ENCODE assay signal across 16 mouse cellular contexts in the genomic region with DNA sequence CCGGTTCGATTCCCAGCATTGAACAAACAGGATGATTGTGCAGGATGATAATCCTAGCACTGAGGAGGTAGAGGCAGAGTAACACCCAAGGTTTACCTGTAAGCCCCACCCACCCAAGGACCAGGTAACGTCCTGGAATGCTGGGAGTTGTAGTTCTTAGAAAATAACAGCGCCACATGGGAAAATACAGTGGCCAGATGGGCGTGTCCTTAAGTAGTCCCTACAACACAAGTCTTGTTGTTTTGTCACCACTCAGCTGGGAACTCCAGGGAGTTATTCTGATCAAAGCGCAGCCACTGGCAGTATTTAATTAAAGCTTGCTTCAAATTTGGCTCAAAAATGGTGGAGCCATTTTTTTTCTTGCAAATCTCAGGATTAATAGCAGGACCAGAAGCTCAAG. TPM values are rescaled to one million over a fixed set of nuclear protein-coding genes. Genes with fewer than 3 reads are reported as not detected.
DNase-seq lines count a peak whose midpoint lies in the region; ATAC-seq lines count a peak whose summit lies in the region.
"Had no signal": no experiment of that assay in that cellular context is flagged by ENCODE, and none has a peak within 500 bp of the region (broad histone marks: within the 10 kb centered on the region; RNA-seq: fewer than 3 reads in every experiment).

No protein-coding gene starts in this region.

- H3K4me1 ChIP-seq in midbrain, embryonic 14.5 days (ENCODE audit: control insufficient read depth, insufficient read depth, low read length), result no peaks in the 10 kb centered on the region
- no peaks in the 10 kb centered on the region for H3K4me1 ChIP-seq in midbrain, embryonic 11.5 days (ENCODE audit: control insufficient read depth, insufficient read depth, low read length)
- H3K4me1 ChIP-seq in hindbrain, embryonic 12.5 days, result 0 out of 2 replicates have a peak, but pooled peaks cover 3% of the 10 kb centered on the region
- H3K4me1 ChIP-seq: forebrain, embryonic 13.5 days; hindbrain, embryonic 13.5 days had no signal

- no peak overlapping the region for H3K27ac ChIP-seq in midbrain, embryonic 14.5 days (replicated peaks; ENCODE audit: low read depth, low read length)
- H3K27ac ChIP-seq in midbrain, embryonic 11.5 days (ENCODE audit: low read depth, low read length), result no peak overlapping the region
- no peak overlapping the region for H3K27ac ChIP-seq in hindbrain, embryonic 12.5 days
- H3K27ac ChIP-seq: forebrain, embryonic 13.5 days; hindbrain, embryonic 13.5 days; neural tube, embryonic 15.5 days had no signal

- no peaks in the 10 kb centered on the region for H3K27me3 ChIP-seq in midbrain, embryonic 14.5 days (ENCODE audit: control insufficient read depth, insufficient read depth, low read length)
- no peaks in the 10 kb centered on the region for H3K27me3 ChIP-seq in midbrain, embryonic 11.5 days (ENCODE audit: control insufficient read depth, insufficient read depth, low read length)
- no peaks in the 10 kb centered on the region for H3K27me3 ChIP-seq in hindbrain, embryonic 12.5 days
- H3K27me3 ChIP-seq: embryonic facial prominence, embryonic 13.5 days; forebrain, embryonic 13.5 days; heart, embryonic 13.5 days; hindbrain, embryonic 13.5 days; neural tube, embryonic 15.5 days had no signal

- 66% methylated on average over 6 of the region's 6 CpGs for WGBS in midbrain, embryonic 14.5 days
- WGBS in midbrain, embryonic 11.5 days, result 52% methylated on average over 6 of the region's 6 CpGs
- WGBS in hindbrain, embryonic 12.5 days, result 56% methylated on average over 6 of the region's 6 CpGs

- DNase-seq in heart, adult 11 months, result peak; percentile 87
- no peak for DNase-seq in heart, adult 8-10 months (ENCODE audit: low spot score)
- peak; percentile 26 for DNase-seq in midbrain, embryonic 14.5 days
- no peak for DNase-seq in midbrain, embryonic 11.5 days (ENCODE audit: low spot score, missing footprints)
- peak; percentile 56 for DNase-seq in forelimb bud, embryonic 11.5 days (ENCODE audit: low read depth, low spot score)
- DNase-seq in right cerebral cortex, postnatal 36 days (ENCODE audit: low spot score in 2 of 2), result no peak
- no peak for DNase-seq in urinary bladder, postnatal 4 days (ENCODE audit: low spot score in 2 of 2)
- DNase-seq: cerebellum, adult 9-11 months; spleen, adult 18-20 months had no signal

- no peaks in the 10 kb centered on the region for H3K9me3 ChIP-seq in midbrain, embryonic 14.5 days (ENCODE audit: control insufficient read depth, low read length)
- H3K9me3 ChIP-seq in midbrain, embryonic 11.5 days (ENCODE audit: control insufficient read depth, low read length), result no peaks in the 10 kb centered on the region
- no peaks in the 10 kb centered on the region for H3K9me3 ChIP-seq in hindbrain, embryonic 12.5 days (replicated peaks)
- H3K9me3 ChIP-seq: embryonic facial prominence, embryonic 13.5 days; forebrain, embryonic 13.5 days; heart, embryonic 13.5 days; hindbrain, embryonic 13.5 days; neural tube, embryonic 15.5 days had no signal

- H3K4me3 ChIP-seq in midbrain, embryonic 14.5 days (replicated peaks; ENCODE audit: low read depth, low read length), result no peak overlapping the region
- no peak overlapping the region for H3K4me3 ChIP-seq in midbrain, embryonic 11.5 days (ENCODE audit: low read depth, low read length)
- no peak overlapping the region for H3K4me3 ChIP-seq in hindbrain, embryonic 12.5 days
- H3K4me3 ChIP-seq: embryonic facial prominence, embryonic 13.5 days; forebrain, embryonic 13.5 days; heart, embryonic 13.5 days; hindbrain, embryonic 13.5 days; neural tube, embryonic 15.5 days had no signal

- H3K4me2 ChIP-seq in midbrain, embryonic 14.5 days (ENCODE audit: low read length), result no peak overlapping the region
- no peak overlapping the region for H3K4me2 ChIP-seq in midbrain, embryonic 11.5 days
- H3K4me2 ChIP-seq in hindbrain, embryonic 12.5 days (replicated peaks), result no peak overlapping the region
- H3K4me2 ChIP-seq: forebrain, embryonic 13.5 days; heart, embryonic 13.5 days; hindbrain, embryonic 13.5 days; neural tube, embryonic 15.5 days had no signal

- ATAC-seq in midbrain, embryonic 14.5 days (ENCODE audit: low FRiP score, low TSS enrichment), result no peak
- no peak for ATAC-seq in midbrain, embryonic 11.5 days (ENCODE audit: low FRiP score)
- no peak for ATAC-seq in hindbrain, embryonic 12.5 days (ENCODE audit: low FRiP score)
- ATAC-seq: forebrain, embryonic 13.5 days had no signal

- H3K9ac ChIP-seq in midbrain, embryonic 14.5 days (replicated peaks; ENCODE audit: low read length), result no peak overlapping the region
- no peak overlapping the region for H3K9ac ChIP-seq in midbrain, embryonic 11.5 days (ENCODE audit: low read length)
- no peak overlapping the region for H3K9ac ChIP-seq in hindbrain, embryonic 12.5 days
- H3K9ac ChIP-seq: embryonic facial prominence, embryonic 13.5 days; forebrain, embryonic 13.5 days; heart, embryonic 13.5 days; hindbrain, embryonic 13.5 days; neural tube, embryonic 15.5 days had no signal

- no peaks in the 10 kb centered on the region for H3K36me3 ChIP-seq in midbrain, embryonic 14.5 days (ENCODE audit: control insufficient read depth, insufficient read depth, low read length)
- no peaks in the 10 kb centered on the region for H3K36me3 ChIP-seq in midbrain, embryonic 11.5 days (ENCODE audit: control insufficient read depth, insufficient read depth, low read length)
- H3K36me3 ChIP-seq in hindbrain, embryonic 12.5 days, result no peaks in the 10 kb centered on the region
- H3K36me3 ChIP-seq: embryonic facial prominence, embryonic 13.5 days; heart, embryonic 13.5 days; hindbrain, embryonic 13.5 days; neural tube, embryonic 15.5 days had no signal

RNA-seq across cellular contexts. Expression of gene Slc44a3, which starts 44.2 kb away (rescaled TPM):
- under 1 TPM in 1 of 4 experiments, not detected in 3; 0.17 TPM for total RNA-seq in heart, adult 8-10 months (2022)
- polyA plus RNA-seq in midbrain, embryonic 14.5 days (2014; fragmentation: Nextera tagmentation; extraction: Ambion mirVana), result 0.51 and 0.63 TPM in 2 replicates
- 0.34 and 0.38 TPM in 2 replicates for polyA plus RNA-seq in midbrain, embryonic 11.5 days (2014; fragmentation: Nextera tagmentation; extraction: Ambion mirVana)
- 0.97 and 1.5 TPM in 2 replicates for polyA plus RNA-seq in hindbrain, embryonic 12.5 days (2016; fragmentation: Nextera tagmentation; extraction: Ambion mirVana)
- total RNA-seq: megakaryocyte, adult 5-6 weeks had no signal

Comparison
In these comparisons a context has a peak if more than half of its experiments do, and no peak if none do; other contexts are left out.
1. DNase-seq: peak in heart, adult 11 months (single experiment), midbrain, embryonic 14.5 days (single experiment) and forelimb bud, embryonic 11.5 days (single experiment); none in heart, adult 8-10 months (single experiment), midbrain, embryonic 11.5 days (single experiment), right cerebral cortex, postnatal 36 days (0 of 2) and urinary bladder, postnatal 4 days (0 of 2).